Mouse (Mus musculus) G1E-ER4 (cell line): ENCODE measurements around the gene R3hdml. TPM values are rescaled to one million over a fixed set of nuclear protein-coding genes. Genes with fewer than 3 reads are reported as not detected.

ENCODE experiments used
- GATA1 ChIP-seq: IDR thresholded peaks from one replicate; pipeline ENCODE4 v1.8.0; 2012; ENCODE audit warnings: low read length, inconsistent platforms
- polyA plus RNA-seq: library from polyadenylated mRNA; stranded (reverse); fragments of >175 nt; gene quantifications from 2 replicates; pipeline ENCODE4 v1.2.3, GENCODE M21; 2012

The R3hdml gene
- polyA plus RNA-seq: not detected in 2 replicates

GRCm38 (mm10) chr2:163492018-163492417 lies at the start of gene R3hdml:
R3hdml (plus strand) TSS chr2:163492318.
- TF ChIP-seq GATA1: no peak

DNA sequence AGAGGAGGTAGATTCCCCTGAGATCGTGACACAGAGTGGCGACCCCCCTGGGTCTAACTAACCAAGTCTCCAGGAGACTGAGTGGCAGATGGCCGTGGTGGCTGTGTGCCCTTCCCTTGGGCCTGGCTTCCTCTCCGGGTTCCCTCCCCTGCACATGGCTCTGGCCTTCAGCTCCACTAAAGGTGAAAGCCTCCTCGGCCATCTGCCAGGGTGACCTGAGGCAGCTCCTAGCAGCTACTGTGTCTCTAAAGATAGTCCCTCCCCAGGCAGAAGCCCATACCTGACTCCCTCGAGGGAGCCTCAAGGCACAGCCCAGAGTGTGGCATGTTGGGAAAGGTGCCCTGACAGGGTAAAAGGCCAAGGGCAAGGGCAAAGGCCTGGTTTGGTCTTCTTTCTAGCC lies 48.6 kb upstream of the R3hdml start:
- no peak for TF ChIP-seq GATA1

- TF ChIP-seq GATA1: no peak
Observed at GRCm38 (mm10) chr2:163444017-163444416, 48.1 kb upstream of the R3hdml start.

DNA sequence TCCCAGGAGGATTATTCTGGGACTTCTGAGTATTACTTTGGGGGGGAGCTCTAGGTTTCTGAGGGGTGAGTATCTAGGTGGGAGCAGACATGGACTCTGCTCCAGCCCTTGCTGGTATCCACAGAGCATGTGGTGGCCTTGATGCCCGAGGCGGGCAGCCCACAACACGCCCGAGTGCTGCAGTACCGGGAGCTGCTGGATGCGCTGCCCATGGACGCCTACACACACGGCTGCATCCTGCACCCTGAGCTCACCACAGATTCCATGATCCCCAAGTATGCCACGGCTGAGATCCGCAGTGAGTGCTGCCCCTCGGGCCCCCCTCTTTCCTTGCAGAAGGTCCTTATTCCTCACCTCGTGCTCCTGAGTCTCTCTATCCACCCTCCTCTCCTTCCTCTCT lies 44.7 kb upstream of the R3hdml start:
- TF ChIP-seq GATA1: no peak

DNA sequence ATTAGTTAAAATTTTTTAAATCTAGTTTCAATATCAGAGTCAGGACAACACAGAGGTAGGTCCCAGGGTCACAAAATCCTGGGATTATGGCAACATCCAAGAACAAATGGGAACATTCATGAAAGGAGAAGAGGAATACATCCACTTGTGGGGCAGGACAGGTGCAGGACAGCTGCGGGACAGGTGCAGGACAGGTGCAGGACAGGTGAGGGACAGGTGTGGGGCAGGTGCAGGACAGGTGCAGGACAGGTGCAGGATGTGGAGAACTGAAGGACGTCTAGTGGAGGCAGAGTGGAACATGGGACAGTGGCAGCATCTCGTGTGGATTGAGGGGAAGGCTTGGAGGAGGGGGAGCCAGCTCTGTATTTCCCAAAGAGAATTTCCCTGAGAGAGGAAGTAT lies 42.8 kb upstream of the R3hdml start:
- no peak for TF ChIP-seq GATA1

- no peak for TF ChIP-seq GATA1
Observed at GRCm38 (mm10) chr2:163450668-163451295, 41.3 kb upstream of the R3hdml start.

DNA sequence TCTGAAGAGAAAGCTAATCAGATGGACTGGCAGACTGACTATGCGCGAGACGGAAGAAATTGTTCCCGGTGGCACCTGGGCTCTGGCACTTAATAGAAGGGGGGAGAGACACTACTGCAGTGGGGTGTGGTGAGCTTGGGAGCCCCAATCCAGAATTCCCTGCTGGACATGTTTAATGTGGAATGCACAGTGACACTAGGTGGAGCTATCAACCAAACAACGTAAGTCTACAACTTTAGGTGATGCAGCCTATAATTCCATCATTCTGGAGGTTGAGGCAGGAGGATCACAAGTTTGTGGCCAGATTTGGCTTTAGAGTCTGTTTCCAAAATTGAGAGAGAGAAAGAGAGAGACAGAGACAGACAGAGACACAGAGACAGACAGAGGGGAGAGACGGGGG lies 39.4 kb upstream of the R3hdml start:
- no peak for TF ChIP-seq GATA1

GRCm38 (mm10) chr2:163453378-163453777 lies 38.7 kb upstream of the R3hdml start:
- TF ChIP-seq GATA1: no peak

GRCm38 (mm10) chr2:163458539-163459265 lies 33.4 kb upstream of the R3hdml start:
- no peak for TF ChIP-seq GATA1

GRCm38 (mm10) chr2:163459380-163459779 lies 32.7 kb upstream of the R3hdml start:
- TF ChIP-seq GATA1: no peak

DNA sequence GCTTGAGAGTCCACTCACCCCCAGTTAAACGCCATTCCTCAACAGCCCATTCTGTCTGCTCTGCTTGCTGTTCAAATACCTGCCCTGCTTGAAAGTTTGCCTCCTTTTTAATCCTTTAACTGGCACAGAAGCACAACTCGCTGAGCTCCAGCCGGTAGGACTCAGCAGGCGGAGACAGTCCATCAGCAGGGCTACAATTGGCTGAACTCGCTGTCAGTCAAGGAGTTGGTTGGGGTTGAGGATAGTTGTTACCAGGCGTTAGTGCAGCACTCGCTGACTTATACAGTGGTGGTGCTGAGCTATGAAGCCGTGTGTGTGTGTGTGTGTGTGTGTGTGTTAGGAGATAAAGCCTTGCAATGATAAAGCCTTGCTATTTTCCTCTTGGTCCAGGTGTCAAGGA lies 31.5 kb upstream of the R3hdml start:
- TF ChIP-seq GATA1: no peak

DNA sequence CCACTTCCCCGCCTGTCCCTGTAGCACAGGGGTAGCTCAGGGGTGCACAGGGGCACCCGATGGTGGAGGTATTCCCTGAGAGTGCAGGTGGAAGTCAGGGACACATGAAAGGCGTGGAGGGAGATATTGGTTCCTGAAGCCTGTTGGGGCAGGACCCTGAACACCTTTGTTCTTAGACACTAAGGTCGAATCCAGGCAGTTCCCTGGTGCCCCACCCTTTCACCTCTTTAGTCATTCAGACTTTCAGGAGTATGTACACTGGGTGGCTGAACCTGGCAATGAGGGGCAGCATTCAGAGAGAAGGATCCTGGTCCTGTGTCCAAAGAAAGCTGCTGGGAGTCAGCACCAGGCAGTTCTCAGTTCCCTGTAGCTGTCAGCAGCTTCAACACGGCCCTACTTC lies 29.7 kb upstream of the R3hdml start:
- TF ChIP-seq GATA1: no peak

DNA sequence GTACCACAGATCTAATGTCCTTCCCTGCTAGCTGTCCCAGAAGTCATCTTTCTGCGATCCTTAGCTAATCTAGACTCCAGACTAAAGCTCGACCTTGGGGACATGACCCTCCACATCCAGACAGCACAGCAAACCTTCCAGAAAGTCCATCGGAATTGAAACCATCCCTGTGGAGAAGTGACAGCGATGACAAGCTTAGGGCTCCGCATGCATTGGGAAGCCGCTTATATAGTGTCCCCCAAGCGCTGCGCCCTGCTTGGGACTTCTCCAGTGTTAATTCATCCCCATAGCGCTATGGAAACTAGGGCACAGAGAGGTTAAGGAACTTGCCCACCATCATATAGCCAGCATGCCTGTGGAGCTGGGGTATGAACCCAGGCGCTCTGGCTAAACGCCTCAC lies 29.3 kb upstream of the R3hdml start:
- no peak for TF ChIP-seq GATA1

DNA sequence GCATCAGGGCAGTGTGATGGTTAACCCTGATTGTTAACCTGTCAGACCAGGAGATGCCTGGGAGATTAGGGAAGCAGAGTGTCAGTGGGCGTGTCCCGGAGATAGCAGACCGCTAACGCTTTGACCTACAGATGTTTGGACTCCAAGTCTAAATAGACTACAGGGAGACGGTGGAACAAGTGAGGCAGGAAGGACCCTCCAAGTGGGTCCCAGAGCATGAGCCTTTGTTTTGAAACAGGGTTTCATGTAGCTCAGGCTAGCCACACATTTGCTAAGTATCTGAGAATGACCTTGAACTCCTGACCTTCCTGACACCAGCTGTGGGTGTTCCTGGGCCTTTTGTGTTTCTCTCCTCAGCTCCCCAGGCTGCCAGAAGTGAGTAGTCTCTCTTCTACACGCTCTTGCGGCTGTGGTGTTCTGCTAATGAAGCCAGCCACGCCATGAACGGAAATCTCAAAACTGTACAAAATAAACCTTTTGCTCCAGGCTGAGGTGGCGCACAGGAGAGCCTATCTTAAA lies 28.8 kb upstream of the R3hdml start:
- TF ChIP-seq GATA1: no peak

DNA sequence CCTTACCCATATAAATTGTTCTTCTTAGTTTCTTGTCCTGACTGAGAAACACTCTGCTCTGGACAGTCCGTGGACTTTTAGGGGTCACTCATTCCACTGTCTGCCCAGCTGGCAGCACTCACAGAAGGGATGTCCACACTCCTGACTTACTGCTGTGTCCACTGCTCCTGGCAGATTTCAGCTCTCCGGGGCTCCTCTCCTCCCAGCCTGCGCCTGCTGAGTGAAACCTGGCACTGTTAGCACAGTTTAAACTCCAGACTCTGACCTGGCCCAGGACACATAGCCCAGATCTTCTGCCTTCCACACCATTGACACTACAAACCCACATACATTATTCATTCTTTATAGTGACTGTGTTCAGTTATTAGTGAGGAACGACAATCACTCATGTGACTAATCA lies 28.1 kb upstream of the R3hdml start:
- TF ChIP-seq GATA1: no peak

GRCm38 (mm10) chr2:163464562-163464961 lies 27.6 kb upstream of the R3hdml start:
- no peak for TF ChIP-seq GATA1

DNA sequence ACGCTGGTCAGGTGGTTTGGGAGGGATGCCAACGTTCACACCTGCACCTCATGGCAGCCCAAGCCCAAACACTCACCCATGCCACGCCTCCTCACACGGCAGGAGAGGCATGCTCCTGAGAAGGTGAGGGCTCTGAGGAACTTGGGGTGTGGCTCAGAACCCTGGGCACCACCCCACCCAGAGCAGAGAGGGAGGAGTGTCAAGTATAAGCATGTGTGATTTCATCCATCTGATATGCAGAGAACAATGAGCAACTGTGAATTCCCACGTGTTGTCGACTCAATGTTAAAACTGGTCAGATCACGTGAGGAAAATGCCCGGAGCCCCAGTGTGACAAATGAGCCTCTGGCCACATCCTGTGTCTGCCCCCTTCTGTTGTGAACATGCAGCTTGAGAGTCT lies 25.3 kb upstream of the R3hdml start:
- no peak for TF ChIP-seq GATA1
